Mouse (Mus musculus) ES-E14 (cell line): ENCODE measurements around the gene Smarcc1.

Source experiments
- CHD2 ChIP-seq: IDR thresholded peaks from 2 replicates; pipeline ENCODE4 v1.6.1; 2014; ENCODE audit warnings: mild to moderate bottlenecking, low read depth, low read length, inconsistent platforms
- HCFC1 ChIP-seq: IDR thresholded peaks from 2 replicates; pipeline ENCODE4 v1.6.1; 2012; ENCODE audit warnings: low read length, inconsistent platforms, borderline replicate concordance; ENCODE audit not compliant: insufficient read depth
- MAFK ChIP-seq: IDR thresholded peaks from 2 replicates; pipeline ENCODE4 v1.6.1; 2014; ENCODE audit warnings: mild to moderate bottlenecking, low read depth, low read length, inconsistent platforms; ENCODE audit not compliant: insufficient read depth
- ZC3H11A ChIP-seq: IDR thresholded peaks from 2 replicates; pipeline ENCODE4 v1.6.1; 2012; ENCODE audit warnings: low read depth, mild to moderate bottlenecking, inconsistent platforms, low read length, borderline replicate concordance
- ZNF384 ChIP-seq: IDR thresholded peaks from 2 replicates; pipeline ENCODE4 v1.6.1; 2012; ENCODE audit warnings: low read depth, low read length, inconsistent platforms

DNA sequence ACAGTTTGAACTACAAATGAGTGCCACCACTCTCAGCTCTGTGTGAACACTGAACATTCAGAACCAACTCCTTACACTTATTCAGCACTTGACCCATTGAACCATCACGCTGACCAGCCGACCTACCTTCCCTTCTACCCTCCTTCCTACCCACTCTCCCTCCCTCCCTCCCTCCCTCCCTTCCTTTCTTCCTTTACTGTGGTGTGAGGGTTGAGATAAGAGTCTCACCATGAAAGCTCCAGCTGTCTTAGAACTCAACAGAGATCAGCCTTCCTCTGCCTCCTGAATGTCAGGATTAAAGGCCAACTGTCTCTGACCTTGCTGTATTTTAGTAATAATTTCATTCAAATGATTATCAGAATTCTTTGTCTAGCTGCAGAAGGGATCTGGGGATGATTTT is 31.1 kb downstream of the Smarcc1 start:
- TF ChIP-seq HCFC1 (no peak), ZC3H11A (no peak), ZNF384 (no peak), MAFK (no peak), CHD2 (no peak)
